Mouse (Mus musculus): Measurements from ENCODE around the gene Tiam2.

Gene Tiam2

GRCm38 (mm10) chr17:3454850-3455249, 128.5 kb downstream of the Tiam2 start:
- DNase-seq, result no peak

GRCm38 (mm10) chr17:3457914-3458681, 131.7 kb downstream of the Tiam2 start:
- no peak for DNase-seq

- no peak for DNase-seq
Observed at GRCm38 (mm10) chr17:3465861-3466260, 139.5 kb downstream of the Tiam2 start.

DNA sequence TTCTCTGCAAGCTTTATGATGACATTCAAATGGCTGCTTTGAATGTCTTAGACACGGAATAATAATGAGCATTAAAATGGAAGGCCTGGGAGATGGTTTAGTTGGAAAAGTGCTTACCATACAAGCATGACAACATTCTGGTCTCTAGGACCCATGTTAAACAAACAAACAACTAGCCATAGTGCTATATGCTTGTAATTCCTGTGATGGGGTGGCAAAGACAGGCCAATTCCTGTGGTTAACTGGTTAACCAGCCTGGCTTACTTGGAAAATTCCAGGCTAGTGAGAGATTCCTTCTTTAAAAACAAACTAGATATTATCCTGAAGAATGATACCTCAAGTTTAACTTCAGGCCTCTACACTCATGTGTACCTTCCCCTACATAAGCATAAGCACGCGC, 140.3 kb downstream of the Tiam2 start:
- no peak for DNase-seq

GRCm38 (mm10) chr17:3467636-3468324, 141.4 kb downstream of the Tiam2 start:
- no peak for DNase-seq

GRCm38 (mm10) chr17:3472018-3472417, 145.6 kb downstream of the Tiam2 start:
- no peak for DNase-seq

DNA sequence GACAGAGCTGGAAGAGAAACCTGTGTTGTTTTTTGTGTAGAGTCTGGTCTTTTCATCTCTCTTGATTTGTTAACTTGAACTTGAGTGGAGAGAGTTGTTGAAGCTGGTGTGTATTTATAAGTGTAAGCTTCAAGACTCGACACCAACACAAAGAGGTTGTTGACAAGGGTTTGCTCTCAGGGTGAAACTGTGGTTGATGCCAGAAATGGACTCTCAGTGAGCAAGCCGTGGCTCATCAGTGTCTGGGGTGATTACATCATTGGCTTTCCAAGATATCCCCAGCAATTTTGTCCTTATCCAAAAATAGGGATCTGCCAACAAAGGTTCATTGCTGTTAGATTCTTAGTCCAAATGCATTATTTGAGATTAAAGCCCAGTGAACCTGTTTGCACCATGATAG, 150.2 kb downstream of the Tiam2 start:
- DNase-seq, result no peak

GRCm38 (mm10) chr17:3481576-3482575, 155.5 kb downstream of the Tiam2 start:
- DNase-seq, result no peak

DNA sequence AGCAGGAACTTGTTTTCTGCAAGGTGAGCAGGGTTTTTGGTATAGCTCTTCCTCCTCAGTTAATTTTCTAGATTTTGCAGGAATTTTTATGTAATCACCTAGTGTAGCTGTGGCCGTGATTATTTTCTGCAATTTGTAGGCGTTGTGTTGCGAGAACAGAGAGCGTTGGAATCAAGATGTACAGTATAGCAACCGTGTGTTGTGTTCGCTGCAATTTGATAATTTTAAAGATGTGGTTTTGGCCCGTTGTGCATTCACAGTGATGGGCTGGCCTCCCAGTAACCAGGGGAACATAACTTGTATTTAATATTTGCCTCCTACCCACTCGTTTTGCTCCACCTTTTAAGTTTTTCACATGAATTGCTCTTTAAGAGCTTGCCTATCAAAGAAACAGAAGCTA, 156.7 kb downstream of the Tiam2 start:
- no peak for DNase-seq

GRCm38 (mm10) chr17:3485851-3486250, 159.5 kb downstream of the Tiam2 start:
- DNase-seq, result no peak

- no peak for DNase-seq
Observed at GRCm38 (mm10) chr17:3487211-3487610, 160.8 kb downstream of the Tiam2 start.

DNA sequence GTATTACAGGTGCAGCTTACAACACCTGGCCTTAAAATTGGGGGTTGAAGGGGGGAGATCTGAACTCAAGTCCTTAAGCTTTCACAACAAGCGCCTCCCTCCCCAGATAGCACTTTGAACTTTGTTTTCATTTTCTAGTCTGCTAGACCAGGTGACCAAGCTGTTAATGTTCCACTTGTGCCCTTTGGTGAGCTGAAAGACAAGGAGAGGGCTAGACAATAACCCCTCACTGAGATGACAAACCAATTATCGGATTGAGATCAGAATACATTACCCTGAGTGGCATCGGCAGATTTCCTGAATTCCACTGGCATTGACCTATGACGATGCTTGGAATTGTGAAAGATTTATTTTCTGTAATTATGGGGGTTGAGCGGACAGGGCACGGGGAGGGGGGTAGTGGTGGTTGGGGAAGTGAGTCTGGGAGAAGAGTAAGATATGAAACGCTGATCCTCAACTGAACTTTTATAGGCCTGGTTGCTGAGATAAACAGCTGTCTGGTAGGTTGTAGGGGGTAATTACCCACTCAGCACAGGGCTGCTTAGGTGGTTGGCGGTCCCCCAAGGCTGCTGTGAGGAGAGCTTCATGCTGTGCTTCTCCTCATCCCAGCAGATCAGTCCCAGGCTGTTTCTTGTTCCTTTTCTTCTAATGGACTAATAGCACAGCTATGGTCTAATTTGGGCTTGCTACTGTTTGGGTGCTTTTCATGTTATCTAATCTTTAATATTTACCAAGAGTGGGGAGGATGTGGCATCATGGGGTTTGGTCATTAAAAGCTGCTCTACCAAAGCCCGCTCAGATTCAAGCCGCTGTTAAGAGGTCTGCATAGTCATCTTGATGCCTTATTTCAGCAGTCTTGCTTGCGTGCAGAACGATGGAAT, 161.6 kb downstream of the Tiam2 start:
- no peak for DNase-seq

- DNase-seq, result no peak
Observed at GRCm38 (mm10) chr17:3490216-3490895, 164.0 kb downstream of the Tiam2 start.

DNA sequence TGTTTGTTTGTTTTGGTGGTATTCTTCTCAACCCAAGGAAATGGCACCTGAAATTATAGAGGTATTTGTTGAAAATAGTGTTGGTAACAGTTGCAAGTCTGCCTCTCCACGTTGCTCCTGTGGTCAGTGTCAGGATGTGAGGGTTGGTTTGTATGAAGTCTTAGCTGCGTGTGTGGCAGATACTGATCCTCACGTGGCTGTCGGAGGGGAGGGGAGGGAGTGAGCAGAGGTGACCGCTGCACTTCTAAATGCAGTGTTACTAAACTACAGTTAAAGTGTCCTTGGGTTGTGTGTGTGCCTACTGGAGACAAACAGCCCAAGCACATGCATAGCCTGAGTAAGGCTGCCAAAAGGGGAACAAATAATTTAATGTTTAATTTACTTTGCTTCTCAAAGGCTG, 164.7 kb downstream of the Tiam2 start:
- DNase-seq, result no peak

DNA sequence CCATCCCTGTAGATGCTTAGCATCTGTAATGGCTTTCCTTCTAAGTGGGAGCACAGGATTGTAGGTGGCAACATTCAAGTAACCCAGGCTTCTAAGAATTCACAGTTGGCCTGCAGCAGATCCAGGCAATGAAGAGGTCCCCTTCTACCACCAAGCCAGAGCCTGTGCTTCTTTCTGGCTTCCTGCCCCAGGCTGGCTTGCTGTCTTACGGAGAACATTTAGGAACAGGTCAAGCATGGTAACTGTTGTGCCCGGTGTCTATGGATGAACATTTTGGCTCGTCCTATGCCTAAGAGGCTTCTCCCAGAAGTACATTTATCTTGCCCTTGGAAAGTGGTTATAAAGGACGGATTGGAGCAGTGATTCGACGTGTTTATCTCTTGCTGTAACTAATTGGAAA, 165.3 kb downstream of the Tiam2 start:
- DNase-seq, result no peak

GRCm38 (mm10) chr17:3495576-3495975, 169.2 kb downstream of the Tiam2 start:
- no peak for DNase-seq

GRCm38 (mm10) chr17:3496080-3496479, 169.7 kb downstream of the Tiam2 start:
- DNase-seq, result peak; percentile 25

GRCm38 (mm10) chr17:3498086-3498485, 171.7 kb downstream of the Tiam2 start:
- peak; percentile 38 for DNase-seq

GRCm38 (mm10) chr17:3498580-3498979, 172.2 kb downstream of the Tiam2 start:
- no peak for DNase-seq

DNA sequence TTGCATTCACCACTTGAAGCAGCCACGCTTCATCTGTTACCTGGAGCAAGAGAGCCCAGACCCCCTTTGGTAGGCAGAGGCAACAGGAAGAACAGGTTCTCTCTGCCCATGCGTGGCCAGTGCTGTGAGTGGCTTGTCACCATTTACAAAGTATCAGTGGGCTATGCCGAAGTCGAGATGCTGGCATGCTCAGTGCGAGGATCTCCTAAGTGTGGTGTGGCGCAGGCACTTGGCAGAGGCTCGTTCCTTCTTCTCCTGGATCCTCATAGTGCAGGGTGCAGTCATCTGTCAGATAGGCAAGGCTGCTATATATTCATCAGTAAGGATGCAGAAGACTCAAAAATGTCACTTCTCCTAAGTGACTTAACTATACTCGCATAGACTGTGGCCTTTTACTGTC, 173.1 kb downstream of the Tiam2 start:
- no peak for DNase-seq

DNA sequence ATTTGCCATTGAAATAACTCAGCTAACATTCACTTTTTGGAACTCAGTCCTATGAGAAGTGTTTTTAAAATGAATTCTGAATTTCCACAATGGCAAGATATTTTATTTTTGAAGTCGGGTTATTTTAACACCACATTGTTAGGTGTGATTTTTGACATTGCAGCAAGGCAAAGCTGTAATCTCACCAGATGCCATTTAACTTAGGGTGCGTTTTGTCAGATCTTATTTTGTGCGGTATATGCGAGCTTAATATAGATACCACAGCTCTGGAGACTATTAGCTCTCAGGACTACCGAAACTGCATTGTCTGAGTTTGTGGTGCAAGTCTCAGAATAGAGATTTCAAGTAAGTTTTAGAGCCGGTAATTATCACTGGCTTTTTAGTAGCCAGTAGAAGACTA, 173.7 kb downstream of the Tiam2 start:
- DNase-seq, result no peak

DNA sequence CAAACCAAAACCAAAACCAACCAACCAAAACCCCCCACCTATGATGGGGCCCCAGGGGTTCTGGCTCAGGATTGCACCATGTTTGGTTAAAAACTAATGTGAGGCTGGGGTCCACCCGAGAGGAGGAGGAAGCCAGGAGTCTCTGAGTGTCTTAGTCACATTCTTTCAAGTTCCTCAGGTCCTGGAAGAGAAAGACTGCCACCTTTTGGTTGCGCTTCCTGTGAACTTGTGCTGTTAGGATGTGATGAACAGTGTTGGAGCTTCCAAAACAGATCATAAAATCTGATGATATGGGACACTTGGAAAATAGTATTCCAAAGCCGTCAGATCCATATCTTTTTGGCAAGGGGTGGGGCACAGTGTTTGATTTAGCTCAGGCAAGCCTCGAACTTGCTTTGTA, 174.6 kb downstream of the Tiam2 start:
- DNase-seq, result no peak

Measured in kidney, postnatal 14 days (tissue).